Mouse (Mus musculus) megakaryocyte progenitor cell, adult 5-6 weeks (primary cell): ENCODE data around the gene Pramel4. TPM values are rescaled to one million over a fixed set of nuclear protein-coding genes. Genes with fewer than 3 reads are reported as not detected.
"Not testable (repeated sequence)": the region's sequence is repeated elsewhere in the genome, so short reads cannot be mapped to it uniquely, and the experiment has no call there.

Source experiments
- ATAC-seq: replicated peaks from 2 replicates; pipeline ENCODE4 v1.8.0; 2016; ENCODE audit warnings: mild to moderate bottlenecking, moderate TSS enrichment, inconsistent platforms; ENCODE audit not compliant: poor library complexity
- total RNA-seq, 2 experiments: library from RNA; stranded (forward) in 1 of 2; stranded (reverse) in 1 of 2; fragments of 157-497, 149-512 nt in 1 of 2; fragments of 200-1000 nt in 1 of 2; gene quantifications; 2 replicates each; pipeline versions ENCODE4 v1.2.3 to v1.2.4; 2015 to 2017

The Pramel4 gene
- total RNA-seq (2015) (not detected in 2 replicates), total RNA-seq (2017) (not detected in 2 replicates)

- not testable (repeated sequence) for ATAC-seq
Observed at GRCm38 (mm10) chr4:144058826-144059225, at the start of gene Pramel4. Gene Pramel4 (plus strand): TSS chr4:144059126.

- not testable (repeated sequence) for ATAC-seq
Observed at GRCm38 (mm10) chr4:144106174-144106573, 47.2 kb downstream of the Pramel4 start, which contains the start of gene Gm13102. Gene Gm13102 (plus strand): TSS chr4:144106474.

Other genes starting within 250 kb of the Pramel4 start
- gene Gm13084, start 243.0 kb upstream of the Pramel4 start, total RNA-seq (2015), result not detected in 2 replicates
- gene Gm13084, start 243.0 kb upstream of the Pramel4 start, total RNA-seq (2017), result not detected in 2 replicates
- gene Gm13103, start 212.6 kb upstream of the Pramel4 start, total RNA-seq (2015), result not detected in 2 replicates
- gene Gm13103, start 212.6 kb upstream of the Pramel4 start, total RNA-seq (2017), result not detected in 2 replicates
- not detected in 2 replicates for gene Pramef6, start 158.7 kb upstream of the Pramel4 start, total RNA-seq (2015)
- gene Pramef6, start 158.7 kb upstream of the Pramel4 start, total RNA-seq (2017), result not detected in 2 replicates
- not detected in 2 replicates for gene Pramef25, start 108.1 kb upstream of the Pramel4 start, total RNA-seq (2015)
- gene Pramef25, start 108.1 kb upstream of the Pramel4 start, total RNA-seq (2017), result not detected in 2 replicates
- gene Gm13101, start 92.2 kb upstream of the Pramel4 start, total RNA-seq (2015), result not detected in 2 replicates
- gene Gm13101, start 92.2 kb upstream of the Pramel4 start, total RNA-seq (2017), result not detected in 2 replicates
- gene Pramef17, start 64.8 kb upstream of the Pramel4 start, total RNA-seq (2015), result not detected in 2 replicates
- not detected in 2 replicates for gene Pramef17, start 64.8 kb upstream of the Pramel4 start, total RNA-seq (2017)
- gene Gm13102, start 47.3 kb downstream of the Pramel4 start, total RNA-seq (2015), result not detected in 2 replicates
- gene Gm13102, start 47.3 kb downstream of the Pramel4 start, total RNA-seq (2017), result not detected in 2 replicates
- not detected in 2 replicates for gene Oog3, start 103.5 kb downstream of the Pramel4 start, total RNA-seq (2015)
- gene Oog3, start 103.5 kb downstream of the Pramel4 start, total RNA-seq (2017), result not detected in 2 replicates
- not detected in 2 replicates for gene Oog2, start 131.6 kb downstream of the Pramel4 start, total RNA-seq (2015)
- not detected in 2 replicates for gene Oog2, start 131.6 kb downstream of the Pramel4 start, total RNA-seq (2017)
- not detected in 2 replicates for gene C87977, start 154.2 kb downstream of the Pramel4 start, total RNA-seq (2015)
- gene C87977, start 154.2 kb downstream of the Pramel4 start, total RNA-seq (2017), result not detected in 2 replicates
- gene Pramel5, start 221.4 kb downstream of the Pramel4 start, total RNA-seq (2015), result not detected in 2 replicates
- gene Pramel5, start 221.4 kb downstream of the Pramel4 start, total RNA-seq (2017), result not detected in 2 replicates